Mouse (Mus musculus): ENCODE data around the gene Myh10.

- TF ChIP-seq POLR2A (IDR thresholded peaks at IDR 0.05; ENCODE audit: low read depth, low read length) (no peak), CTCF (conservative IDR thresholded peaks at IDR 0.05; ENCODE audit: insufficient read depth, insufficient read length, low read depth, low read length) (no peak)
Observed at GRCm38 (mm10) chr11:68832793-68833192, 141.4 kb downstream of the Myh10 start.
